Mouse (Mus musculus): ENCODE results near the gene Pomgnt2. TPM values are rescaled to one million over a fixed set of nuclear protein-coding genes. Genes with fewer than 3 reads are reported as not detected.

Pomgnt2 gene
- polyA plus RNA-seq, 1 experiment from 2014 or later = 15.4 TPM

DNA sequence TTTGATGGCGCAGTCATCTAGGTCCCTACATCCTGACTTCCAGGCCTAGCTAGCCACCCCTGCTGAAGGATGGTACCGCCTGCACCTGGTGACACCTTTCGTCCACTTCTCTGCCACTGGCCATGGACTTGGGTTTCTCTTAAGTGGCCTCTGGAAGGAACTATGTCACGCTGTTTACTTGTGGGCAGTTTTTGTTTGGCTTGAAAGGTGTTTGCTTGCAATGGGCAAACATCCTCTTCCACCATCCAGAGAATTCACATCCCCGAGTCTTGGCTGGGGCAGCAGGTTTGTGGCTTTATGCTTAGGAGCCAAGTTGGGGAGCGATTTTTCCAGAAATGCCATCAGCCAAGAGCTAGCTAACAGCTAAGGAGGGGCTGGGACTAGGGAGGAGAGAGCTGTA, 44.3 kb downstream of the Pomgnt2 start:
- Histone ChIP-seq H3K27me3 (no peaks in the 10 kb centered on the region), H3K4me3 (no peak overlapping the region), H3K4me1 (peaks cover 12% of the 10 kb centered on the region), H3K36me3 (no peaks in the 10 kb centered on the region), H3K4me2 (replicated peaks) (no peak overlapping the region), H3K27ac (replicated peaks) (no peak overlapping the region), H3K9ac (replicated peaks) (no peak overlapping the region), H3K9me3 (no peaks in the 10 kb centered on the region)
- WGBS = 92% methylated on average over 6 of the region's 6 CpGs
- ATAC-seq (ENCODE audit: low FRiP score, low read depth) = no peak

DNA sequence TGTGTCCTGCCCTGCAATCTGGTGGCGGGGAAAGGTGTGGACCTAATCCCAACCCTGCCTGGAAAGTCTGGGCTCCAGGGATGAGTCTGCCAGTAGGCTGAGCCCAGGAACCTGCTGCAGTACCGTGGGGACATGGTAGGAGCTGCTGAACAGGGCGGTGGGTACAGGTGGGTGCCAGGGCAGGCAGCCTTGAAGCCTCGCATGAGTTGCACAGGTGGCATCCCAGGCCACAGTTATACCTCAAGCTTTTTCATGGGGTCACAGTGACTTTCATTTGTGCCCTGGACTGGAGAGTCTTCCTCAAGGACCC, 45.8 kb downstream of the Pomgnt2 start:
- Histone ChIP-seq H3K9me3 (no peaks in the 10 kb centered on the region), H3K9ac (replicated peaks) (no peak overlapping the region), H3K36me3 (no peaks in the 10 kb centered on the region), H3K4me2 (replicated peaks) (peak overlapping the region; percentile 41), H3K4me1 (peaks cover 12% of the 10 kb centered on the region), H3K27ac (replicated peaks) (no peak overlapping the region), H3K4me3 (peak overlapping the region; percentile 13; the same call in 1 of the 2 replicates), H3K27me3 (no peaks in the 10 kb centered on the region)
- ATAC-seq (ENCODE audit: low FRiP score, low read depth) = no peak
- 44% methylated on average over 4 of the region's 4 CpGs for WGBS

DNA sequence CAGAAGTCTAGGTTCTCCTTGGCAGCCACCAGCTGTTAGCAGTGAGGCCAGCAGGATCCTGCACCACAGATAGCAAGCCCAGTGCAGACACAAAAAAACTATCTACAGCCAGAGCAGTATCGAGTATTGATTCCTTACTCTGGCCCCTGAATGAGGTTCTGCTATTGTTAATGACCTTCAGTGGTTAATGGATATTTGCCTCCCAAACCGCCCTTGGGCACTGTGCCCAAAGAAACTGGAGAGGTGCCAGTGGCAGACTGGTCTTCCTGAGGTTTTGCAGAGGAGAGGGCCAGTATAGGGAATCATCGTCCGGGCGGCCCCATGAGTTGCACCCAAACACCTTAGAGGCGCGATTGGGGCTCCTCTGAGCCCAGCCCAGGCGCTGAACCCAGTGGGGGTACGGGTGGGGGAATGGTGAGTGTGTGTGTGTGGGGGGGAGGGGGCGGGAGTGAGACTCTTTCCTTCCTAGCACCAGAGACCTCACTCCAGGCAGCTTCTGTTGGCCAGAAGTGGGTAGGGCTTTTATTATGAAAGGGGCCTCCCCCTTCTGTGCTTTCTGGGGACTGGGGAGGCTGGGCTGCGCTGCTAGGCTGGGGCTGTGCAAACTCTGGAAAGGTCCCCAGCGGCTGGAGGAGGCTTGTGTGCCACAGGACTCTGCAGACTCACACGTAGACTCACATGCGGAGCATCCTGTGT, 46.3 kb downstream of the Pomgnt2 start, which contains the start of gene Fam198a:
Gene Fam198a, plus strand, starts transcription at position 571 of the 696 bp plus-strand sequence.
- peak; percentile 75 for ATAC-seq (ENCODE audit: low FRiP score, low read depth)
- H3K4me3 ChIP-seq = peak within 1 kb of the TSS; percentile 13; the same call in 1 of the 2 replicates
- no peaks in the 10 kb centered on the region for H3K36me3 ChIP-seq
- H3K27ac ChIP-seq (replicated peaks) = peak within 1 kb of the TSS; percentile 35; the same call in 1 of the 2 replicates
- peak within 1 kb of the TSS; percentile 41 for H3K4me2 ChIP-seq (replicated peaks)
- no peaks in the 10 kb centered on the region for H3K27me3 ChIP-seq
- H3K9ac ChIP-seq (replicated peaks) = no peak within 1 kb of the TSS
- H3K4me1 ChIP-seq = peaks cover 12% of the 10 kb centered on the region
- WGBS = 17% methylated on average over 13 of the region's 14 CpGs
- no peaks in the 10 kb centered on the region for H3K9me3 ChIP-seq

DNA sequence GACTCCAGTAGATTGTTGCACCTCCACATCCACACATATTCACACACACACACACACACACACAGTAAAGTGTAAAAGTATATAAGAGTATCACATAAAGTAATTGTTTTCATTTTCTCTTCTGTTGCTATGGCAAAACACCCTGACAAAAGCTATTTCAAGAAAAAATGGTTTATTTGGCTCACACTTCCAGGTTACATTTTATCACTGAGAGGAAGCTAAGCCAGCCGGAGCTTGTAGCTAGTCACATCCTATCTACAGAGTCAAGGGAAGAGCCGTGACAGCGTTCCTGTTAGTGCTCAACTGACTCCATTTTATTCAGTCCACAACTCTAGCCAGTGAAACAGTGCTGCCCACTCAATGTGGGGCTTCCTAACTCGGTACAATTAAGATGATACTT, 48.5 kb downstream of the Pomgnt2 start:
- H3K27ac ChIP-seq (replicated peaks) = no peak overlapping the region
- H3K9me3 ChIP-seq = no peaks in the 10 kb centered on the region
- no peak for ATAC-seq (ENCODE audit: low FRiP score, low read depth)
- no peak overlapping the region for H3K4me2 ChIP-seq (replicated peaks)
- 82% methylated on average over 4 of the region's 4 CpGs for WGBS
- H3K9ac ChIP-seq (replicated peaks) = no peak overlapping the region
- H3K27me3 ChIP-seq = no peaks in the 10 kb centered on the region
- H3K4me1 ChIP-seq = peaks cover 12% of the 10 kb centered on the region
- H3K4me3 ChIP-seq = no peak overlapping the region
- H3K36me3 ChIP-seq = no peaks in the 10 kb centered on the region

DNA sequence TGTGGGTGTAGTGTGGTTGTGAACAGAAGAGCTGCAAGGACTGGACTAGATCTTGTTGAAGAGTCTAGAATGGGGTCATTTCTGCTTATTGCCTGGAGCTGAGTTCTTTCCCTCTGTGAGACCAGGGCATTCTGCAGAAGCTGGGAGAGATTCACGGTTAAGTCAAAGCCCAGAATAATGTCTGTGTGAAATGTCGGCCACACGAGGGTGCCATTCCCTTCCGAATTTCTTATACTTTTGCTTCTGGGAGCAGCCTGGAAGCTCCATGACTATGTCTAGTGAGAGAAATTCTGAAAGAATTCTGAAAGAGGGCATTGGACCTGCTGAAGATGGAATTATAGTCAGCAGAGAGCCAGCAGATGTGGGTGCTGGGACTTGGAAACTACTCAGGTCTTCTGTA, 49.1 kb downstream of the Pomgnt2 start:
- H3K9ac ChIP-seq (replicated peaks) = no peak overlapping the region
- H3K4me2 ChIP-seq (replicated peaks) = no peak overlapping the region
- H3K4me1 ChIP-seq = peaks cover 12% of the 10 kb centered on the region
- no peak overlapping the region for H3K27ac ChIP-seq (replicated peaks)
- H3K27me3 ChIP-seq = no peaks in the 10 kb centered on the region
- H3K9me3 ChIP-seq = no peaks in the 10 kb centered on the region
- no peaks in the 10 kb centered on the region for H3K36me3 ChIP-seq
- WGBS = 19% methylated on average over 4 of the region's 4 CpGs
- ATAC-seq (ENCODE audit: low FRiP score, low read depth) = no peak
- H3K4me3 ChIP-seq = no peak overlapping the region

DNA sequence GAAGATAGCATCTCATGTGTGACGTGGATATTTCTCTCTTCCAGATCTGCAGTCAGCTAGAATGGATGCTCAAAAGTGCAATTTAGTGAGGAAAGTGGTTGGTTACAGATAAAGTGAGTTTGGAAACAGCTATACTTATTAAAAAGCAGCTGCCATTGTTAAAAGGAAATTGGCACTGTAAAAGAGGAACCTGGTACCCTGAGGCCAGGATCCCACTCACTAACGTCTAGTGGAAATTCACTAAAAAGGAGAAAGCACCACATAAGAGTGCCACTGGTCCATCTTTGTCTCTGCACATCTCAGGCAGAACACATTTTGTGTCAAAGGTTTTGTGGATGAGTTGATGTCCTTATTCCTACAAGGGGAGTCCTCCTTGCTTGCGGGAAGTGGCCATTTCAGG, 53.3 kb downstream of the Pomgnt2 start:
- Histone ChIP-seq H3K4me2 (replicated peaks) (no peak overlapping the region), H3K9ac (replicated peaks) (no peak overlapping the region)
- no peak for ATAC-seq (ENCODE audit: low FRiP score, low read depth)

DNA sequence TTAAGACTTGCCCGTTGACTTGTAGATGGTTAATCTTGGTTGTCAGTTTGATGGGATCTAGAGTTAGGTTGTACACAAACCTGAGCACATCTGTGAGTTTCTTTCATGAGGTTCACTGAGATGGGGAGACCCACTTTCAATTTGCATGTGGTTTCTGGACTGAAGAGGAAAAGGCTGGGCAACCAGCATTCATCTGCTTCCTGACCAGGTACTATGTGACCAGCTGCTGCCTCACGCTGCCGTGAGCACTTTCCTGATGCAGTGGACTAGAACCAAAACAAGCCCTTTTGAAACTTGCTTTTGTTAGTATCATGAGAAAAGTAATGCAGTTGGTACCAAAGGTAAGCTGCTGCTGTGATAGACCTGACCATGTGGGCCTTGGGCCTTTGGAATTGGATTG, 53.9 kb downstream of the Pomgnt2 start:
- ATAC-seq (ENCODE audit: low FRiP score, low read depth) = no peak
- H3K4me3 ChIP-seq = no peak overlapping the region
- no peak overlapping the region for H3K27ac ChIP-seq (replicated peaks)
- no peaks in the 10 kb centered on the region for H3K27me3 ChIP-seq
- no peak overlapping the region for H3K4me2 ChIP-seq (replicated peaks)
- no peaks in the 10 kb centered on the region for H3K4me1 ChIP-seq
- H3K9me3 ChIP-seq = no peaks in the 10 kb centered on the region
- WGBS = 96% methylated on average over 3 of the region's 3 CpGs
- H3K36me3 ChIP-seq = no peaks in the 10 kb centered on the region
- no peak overlapping the region for H3K9ac ChIP-seq (replicated peaks)

More for the DNA sequence above, 53.3 kb downstream of the Pomgnt2 start:
- no peaks in the 10 kb centered on the region for H3K4me1 ChIP-seq
- no peaks in the 10 kb centered on the region for H3K27me3 ChIP-seq
- H3K36me3 ChIP-seq = no peaks in the 10 kb centered on the region
- no peak overlapping the region for H3K4me3 ChIP-seq
- 88% methylated on average over 3 of the region's 3 CpGs for WGBS
- H3K9me3 ChIP-seq = no peaks in the 10 kb centered on the region
- no peak overlapping the region for H3K27ac ChIP-seq (replicated peaks)

DNA sequence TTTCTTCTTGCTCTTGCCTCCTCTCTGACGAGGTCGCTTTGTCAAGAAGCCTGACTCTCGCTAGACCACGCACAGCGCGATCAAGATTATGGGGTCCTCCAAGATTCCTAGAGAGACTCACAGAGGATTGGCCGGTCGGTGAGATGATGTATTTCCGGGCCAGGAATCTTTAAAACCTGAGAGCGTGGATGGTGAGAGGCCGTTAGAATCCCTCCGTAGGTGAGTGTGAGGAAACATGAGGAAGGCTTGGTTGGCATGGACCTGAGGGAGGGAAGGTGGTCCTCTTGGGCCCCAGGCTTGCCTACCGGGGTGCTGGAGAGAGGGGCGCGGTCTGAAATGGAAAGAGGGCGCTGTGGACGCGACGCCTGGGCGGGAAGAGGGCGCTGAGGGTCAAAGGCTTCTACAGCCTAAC, 59.0 kb downstream of the Pomgnt2 start:
- no peaks in the 10 kb centered on the region for H3K9me3 ChIP-seq
- no peaks in the 10 kb centered on the region for H3K4me1 ChIP-seq
- WGBS = 55% methylated on average over 21 of the region's 21 CpGs
- H3K27ac ChIP-seq (replicated peaks) = 0 out of 2 replicates have a peak overlapping the region, but pooled peaks have one; percentile 2
- H3K4me2 ChIP-seq (replicated peaks) = peak overlapping the region; percentile 51
- H3K27me3 ChIP-seq = no peaks in the 10 kb centered on the region
- peak overlapping the region; percentile 49; the same call in 1 of the 2 replicates for H3K9ac ChIP-seq (replicated peaks)
- peak; percentile 66; the same call in 1 of the 2 replicates for ATAC-seq (ENCODE audit: low FRiP score, low read depth)
- peak overlapping the region; percentile 50 for H3K4me3 ChIP-seq
- no peaks in the 10 kb centered on the region for H3K36me3 ChIP-seq

DNA sequence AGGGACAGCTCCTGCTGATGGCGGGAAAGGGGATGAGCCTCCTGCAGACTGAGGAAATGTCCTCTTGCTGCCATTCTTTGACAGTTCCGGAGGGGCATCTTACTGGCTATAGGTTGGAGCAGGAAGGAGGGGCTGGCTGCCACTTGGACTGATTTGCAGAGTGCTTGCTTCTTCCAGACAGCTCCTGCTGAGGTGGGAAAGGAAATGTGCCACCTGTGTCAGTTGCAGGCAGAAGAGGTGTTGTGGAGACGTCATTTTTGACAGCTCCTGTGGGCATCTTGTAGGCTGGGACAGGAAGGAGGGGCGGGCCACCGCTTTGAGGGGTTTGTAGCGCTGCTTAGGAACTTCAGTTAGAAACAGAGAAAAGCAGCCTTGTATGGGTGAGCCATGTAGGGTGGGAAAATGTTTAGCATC, 59.5 kb downstream of the Pomgnt2 start:
- peak; percentile 23; the same call in 1 of the 2 replicates for ATAC-seq (ENCODE audit: low FRiP score, low read depth)
- H3K9me3 ChIP-seq = no peaks in the 10 kb centered on the region
- peak overlapping the region; percentile 51 for H3K4me2 ChIP-seq (replicated peaks)
- H3K36me3 ChIP-seq = no peaks in the 10 kb centered on the region
- 0 out of 2 replicates have a peak overlapping the region, but pooled peaks have one; percentile 17 for H3K9ac ChIP-seq (replicated peaks)
- H3K4me3 ChIP-seq = peak overlapping the region; percentile 50
- WGBS = 59% methylated on average over 6 of the region's 6 CpGs
- H3K27ac ChIP-seq (replicated peaks) = 0 out of 2 replicates have a peak overlapping the region, but pooled peaks have one; percentile 2
- H3K27me3 ChIP-seq = 0 out of 2 replicates have a peak, but pooled peaks cover 3% of the 10 kb centered on the region
- H3K4me1 ChIP-seq = no peaks in the 10 kb centered on the region

DNA sequence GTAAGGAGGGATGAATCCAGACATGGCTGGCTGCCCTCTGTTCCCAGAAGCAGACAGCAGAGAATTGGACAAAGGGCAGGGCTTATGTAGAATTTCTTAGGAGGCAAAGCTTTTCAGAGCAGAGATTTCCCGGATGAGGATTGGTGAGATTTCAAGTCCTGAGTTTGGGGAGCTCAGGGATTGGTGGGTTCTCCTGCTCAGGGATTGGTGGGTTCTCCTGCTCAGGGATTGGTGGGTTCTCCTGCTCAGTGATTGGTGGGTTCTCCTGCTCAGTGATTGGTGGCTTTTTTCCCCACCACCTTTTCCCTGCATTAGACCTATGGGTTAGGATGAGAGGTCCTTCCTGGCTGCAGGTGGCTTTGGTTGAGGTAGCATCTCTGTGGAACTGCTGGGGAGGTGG, 60.0 kb downstream of the Pomgnt2 start:
- Histone ChIP-seq H3K4me3 (peak overlapping the region; percentile 50; the same call in 1 of the 2 replicates), H3K4me2 (replicated peaks) (peak overlapping the region; percentile 51), H3K27me3 (0 out of 2 replicates have a peak, but pooled peaks cover 5% of the 10 kb centered on the region), H3K4me1 (no peaks in the 10 kb centered on the region), H3K36me3 (no peaks in the 10 kb centered on the region), H3K9me3 (no peaks in the 10 kb centered on the region), H3K27ac (replicated peaks) (no peak overlapping the region), H3K9ac (replicated peaks) (no peak overlapping the region)
- WGBS = 92% methylated on average over 1 of the region's 1 CpGs
- peak; percentile 52 for ATAC-seq (ENCODE audit: low FRiP score, low read depth)

DNA sequence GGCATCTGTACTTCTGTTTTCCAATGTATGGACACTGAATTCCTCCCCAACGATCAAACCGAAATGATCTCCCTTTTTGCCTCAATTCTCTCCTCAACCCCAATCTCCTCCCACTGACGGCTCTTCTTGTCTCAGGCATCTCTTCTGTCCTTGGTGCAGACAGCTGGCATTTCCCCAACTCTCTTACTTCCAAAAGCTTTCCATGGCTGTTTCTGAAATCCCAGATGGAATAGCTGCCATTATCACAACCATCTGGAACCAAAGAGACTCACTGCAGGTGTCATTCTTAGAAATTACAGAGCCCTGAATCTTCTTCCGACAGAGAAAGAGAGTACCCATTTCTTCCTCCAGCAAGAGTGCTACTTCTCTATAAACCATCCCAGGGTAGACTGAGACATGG, 62.1 kb downstream of the Pomgnt2 start:
- 0 out of 2 replicates have a peak, but pooled peaks cover 5% of the 10 kb centered on the region for H3K27me3 ChIP-seq
- H3K36me3 ChIP-seq = no peaks in the 10 kb centered on the region
- no peaks in the 10 kb centered on the region for H3K4me1 ChIP-seq
- H3K4me3 ChIP-seq = no peak overlapping the region
- no peak overlapping the region for H3K4me2 ChIP-seq (replicated peaks)
- no peak overlapping the region for H3K9ac ChIP-seq (replicated peaks)
- no peak for ATAC-seq (ENCODE audit: low FRiP score, low read depth)
- no peak overlapping the region for H3K27ac ChIP-seq (replicated peaks)
- H3K9me3 ChIP-seq = no peaks in the 10 kb centered on the region
- 89% methylated on average over 4 of the region's 4 CpGs for WGBS

All from midbrain, embryonic 12.5 days (tissue).